Mouse (Mus musculus): ENCODE measurements around the gene Gm813.

Gm813 gene

GRCm38 (mm10) chr16:58603831-58604230 is 12.9 kb downstream of the Gm813 start:
- DNase-seq = no peak

- peak; percentile 3 to 10 for DNase-seq
Measured at GRCm38 (mm10) chr16:58600846-58601245, 15.9 kb downstream of the Gm813 start.

- no peak for DNase-seq
Measured at GRCm38 (mm10) chr16:58591299-58591698, 25.5 kb downstream of the Gm813 start.

DNA sequence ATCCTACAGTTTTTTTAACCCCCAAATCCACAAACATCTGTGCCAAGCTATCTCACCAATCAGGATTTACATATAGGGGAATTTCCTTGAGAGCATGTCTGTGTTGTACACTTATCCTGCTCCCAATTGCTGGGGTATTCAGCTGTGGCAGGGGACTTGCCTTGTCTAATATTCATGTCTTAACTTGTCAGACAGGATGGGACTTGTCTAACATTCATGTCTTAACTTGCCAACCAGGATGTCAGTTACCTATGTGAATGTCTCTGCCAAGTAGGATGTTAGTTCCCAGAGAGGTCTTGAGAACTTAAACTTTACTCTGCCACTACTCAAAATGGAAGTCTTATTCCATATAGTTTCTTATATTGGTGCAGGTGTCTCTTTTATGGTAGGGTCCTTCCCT is 27.3 kb downstream of the Gm813 start:
- no peak for DNase-seq

GRCm38 (mm10) chr16:58573949-58574722 is 42.6 kb downstream of the Gm813 start:
- DNase-seq = no peak

- DNase-seq = no peak
Measured at GRCm38 (mm10) chr16:58570694-58571264, 46.0 kb downstream of the Gm813 start.
